Mouse (Mus musculus) kidney, postnatal 36 days (tissue): Measurements from ENCODE around the gene Irf5.
"Not testable (repeated sequence)": the region's sequence is repeated elsewhere in the genome, so short reads cannot be mapped to it uniquely, and the experiment has no call there.

Experiments
- DNase-seq, 2 experiments: peaks; one replicate each; pipeline ENCODE4 v3.0.0; 2021 to 2022; ENCODE audit warnings: mixed read lengths in 2 of 2

Gene Irf5

GRCm38 (mm10) chr6:29527361-29528164 lies 1.1 kb downstream of the Irf5 start:
- DNase-seq = peak in 1 of 2 experiments; percentile 24

- no peak for DNase-seq
Measured at GRCm38 (mm10) chr6:29528165-29528505, 1.7 kb downstream of the Irf5 start.

GRCm38 (mm10) chr6:29528561-29529443 lies 2.4 kb downstream of the Irf5 start:
- DNase-seq = peak in 1 of 2 experiments; percentile 25

GRCm38 (mm10) chr6:29529444-29529820 lies 3.0 kb downstream of the Irf5 start:
- no peak for DNase-seq

- no peak for DNase-seq
Measured at GRCm38 (mm10) chr6:29530050-29530449, 3.6 kb downstream of the Irf5 start.

- DNase-seq = peak; percentile 74 to 83
Measured at GRCm38 (mm10) chr6:29535316-29535715, 8.9 kb downstream of the Irf5 start.

- peak in 1 of 2 experiments; percentile 15 for DNase-seq
Measured at GRCm38 (mm10) chr6:29536651-29537193, 10.3 kb downstream of the Irf5 start.

GRCm38 (mm10) chr6:29537221-29537620 lies 10.8 kb downstream of the Irf5 start:
- DNase-seq = peak in 1 of 2 experiments; percentile 18

GRCm38 (mm10) chr6:29539502-29539901 lies 13.1 kb downstream of the Irf5 start:
- no peak for DNase-seq

GRCm38 (mm10) chr6:29540223-29540622 lies 13.8 kb downstream of the Irf5 start:
- DNase-seq = no peak

- DNase-seq = peak in 1 of 2 experiments; percentile 29
Measured at GRCm38 (mm10) chr6:29540956-29541355, 14.5 kb downstream of the Irf5 start.

GRCm38 (mm10) chr6:29545611-29546010 lies 19.2 kb downstream of the Irf5 start:
- no peak for DNase-seq

- DNase-seq = no peak
Measured at GRCm38 (mm10) chr6:29547582-29547981, 21.2 kb downstream of the Irf5 start.

- no peak for DNase-seq
Measured at GRCm38 (mm10) chr6:29548086-29548485, 21.7 kb downstream of the Irf5 start.

- DNase-seq = no peak
Measured at GRCm38 (mm10) chr6:29552526-29552925, 26.1 kb downstream of the Irf5 start.

GRCm38 (mm10) chr6:29557112-29557511 lies 30.7 kb downstream of the Irf5 start:
- DNase-seq = no peak

GRCm38 (mm10) chr6:29576388-29576787 lies 50.0 kb downstream of the Irf5 start:
- not testable (repeated sequence) for DNase-seq

- DNase-seq = no peak
Measured at GRCm38 (mm10) chr6:29580770-29581169, 54.3 kb downstream of the Irf5 start.

- no peak for DNase-seq
Measured at GRCm38 (mm10) chr6:29581202-29581601, 54.8 kb downstream of the Irf5 start.
